Mouse (Mus musculus) stomach, embryonic 14.5 days (tissue): ENCODE results near the gene Taf12. TPM values are rescaled to one million over a fixed set of nuclear protein-coding genes. Genes with fewer than 3 reads are reported as not detected.

ENCODE experiments used
- ATAC-seq: fragments of 200-750 bp; cut with Nextera tagmentation; 2 replicates; pipeline ENCODE4 v1.8.0; 2017; ENCODE audit warnings: low read depth, moderate TSS enrichment; ENCODE audit not compliant: insufficient number of reproducible peaks, insufficient read depth, low FRiP score
- H3K27ac ChIP-seq: fragments of 300-500 bp; sonication (generic); 2 replicates; pipeline ENCODE4 v1.5.1; 2014; ENCODE audit warnings: mild to moderate bottlenecking, low read length, moderate library complexity, mixed read lengths
- H3K27me3 ChIP-seq: fragments of 300-500 bp; sonication (generic); 2 replicates; pipeline ENCODE4 v1.6.1; 2014; ENCODE audit warnings: low read length, control low read depth, mixed read lengths; ENCODE audit not compliant: control insufficient read depth, insufficient read depth
- H3K36me3 ChIP-seq: fragments of 300-500 bp; sonication (generic); 2 replicates; pipeline ENCODE4 v1.6.1; 2014; ENCODE audit warnings: mild to moderate bottlenecking, control low read depth, low read length, moderate library complexity, mixed read lengths; ENCODE audit not compliant: control insufficient read depth, insufficient read depth
- H3K4me1 ChIP-seq: fragments of 300-500 bp; sonication (generic); 2 replicates; pipeline ENCODE4 v1.6.1; 2014; ENCODE audit warnings: low read length, control low read depth, mixed read lengths; ENCODE audit not compliant: control insufficient read depth, insufficient read depth
- H3K4me2 ChIP-seq: fragments of 300-500 bp; sonication (generic); replicated peaks from 2 replicates; pipeline ENCODE4 v1.6.1; 2014; ENCODE audit warnings: low read depth, low read length, control low read depth
- H3K4me3 ChIP-seq: fragments of 300-500 bp; sonication (generic); 2 replicates; pipeline ENCODE4 v1.5.1; 2014; ENCODE audit warnings: low read depth, low read length, control low read depth
- H3K9ac ChIP-seq: fragments of 300-500 bp; sonication (generic); replicated peaks from 2 replicates; pipeline ENCODE4 v1.6.1; 2014; ENCODE audit warnings: low read depth, mild to moderate bottlenecking, control low read depth, low read length, moderate library complexity, mixed read lengths
- H3K9me3 ChIP-seq: fragments of 300-500 bp; sonication (generic); 2 replicates; pipeline ENCODE4 v1.6.1; 2016; ENCODE audit warnings: low read depth, low read length, control low read depth; ENCODE audit not compliant: control insufficient read depth
- WGBS: fragments of 180-500 bp; shearing (Covaris S2); extraction: QIAGEN DNeasy Blood & Tissue Kit; methylation state at CpG from one replicate; pipeline ENCODE4 v1.1.7; 2014; 5-methylcytosine and 5-hydroxymethylcytosine counted together
- polyA plus RNA-seq: library from polyadenylated mRNA; unstranded; fragments of >200 nt; fragmentation: Nextera tagmentation; extraction: Ambion mirVana; gene quantifications from 2 replicates; pipeline ENCODE4 v1.2.1, GENCODE M21; 2014

The Taf12 gene
- polyA plus RNA-seq, 1 experiment from 2014 or later: 34.8 TPM

GRCm38 (mm10) chr4:132311801-132312200 is 37.6 kb downstream of the Taf12 start:
- Histone ChIP-seq H3K4me3 (no peak overlapping the region), H3K4me2 (no peak overlapping the region), H3K36me3 (peaks cover 37% of the 10 kb centered on the region), H3K9ac (no peak overlapping the region), H3K4me1 (0 out of 2 replicates have a peak, but pooled peaks cover 4% of the 10 kb centered on the region), H3K9me3 (no peaks in the 10 kb centered on the region), H3K27ac (no peak overlapping the region), H3K27me3 (no peaks in the 10 kb centered on the region)
- no peak for ATAC-seq
- WGBS: 44% methylated on average over 3 of the region's 3 CpGs

- H3K4me1 ChIP-seq: 0 out of 2 replicates have a peak, but pooled peaks cover 4% of the 10 kb centered on the region
- H3K9me3 ChIP-seq: no peaks in the 10 kb centered on the region
- H3K36me3 ChIP-seq: peaks cover 38% of the 10 kb centered on the region
- H3K4me3 ChIP-seq: no peak overlapping the region
- WGBS: 87% methylated on average over 5 of the region's 5 CpGs
- H3K27me3 ChIP-seq: no peaks in the 10 kb centered on the region
- no peak for ATAC-seq
- H3K4me2 ChIP-seq: no peak overlapping the region
- H3K9ac ChIP-seq: no peak overlapping the region
- no peak overlapping the region for H3K27ac ChIP-seq
These were observed 38.5 kb downstream of the Taf12 start for GRCm38 (mm10) chr4:132312627-132313026.

- Histone ChIP-seq H3K4me1 (no peaks in the 10 kb centered on the region), H3K4me2 (no peak overlapping the region), H3K27me3 (no peaks in the 10 kb centered on the region), H3K4me3 (no peak overlapping the region), H3K27ac (no peak overlapping the region), H3K9ac (no peak overlapping the region), H3K36me3 (peaks cover 49% of the 10 kb centered on the region), H3K9me3 (no peaks in the 10 kb centered on the region)
- no peak for ATAC-seq
- WGBS: 88% methylated on average over 8 of the region's 8 CpGs
These were observed 41.5 kb downstream of the Taf12 start for GRCm38 (mm10) chr4:132315711-132316110.

GRCm38 (mm10) chr4:132326481-132326880 is 52.3 kb downstream of the Taf12 start:
- H3K36me3 ChIP-seq: peaks cover 30% of the 10 kb centered on the region
- 0 out of 2 replicates have a peak, but pooled peaks cover 8% of the 10 kb centered on the region for H3K4me1 ChIP-seq
- H3K9ac ChIP-seq: no peak overlapping the region
- no peak overlapping the region for H3K4me2 ChIP-seq
- H3K27ac ChIP-seq: no peak overlapping the region
- no peak overlapping the region for H3K4me3 ChIP-seq
- ATAC-seq: no peak
- no peaks in the 10 kb centered on the region for H3K27me3 ChIP-seq
- WGBS: 67% methylated on average over 5 of the region's 5 CpGs
- no peaks in the 10 kb centered on the region for H3K9me3 ChIP-seq

GRCm38 (mm10) chr4:132328391-132328982 is 54.3 kb downstream of the Taf12 start:
- peak overlapping the region; percentile 83 for H3K4me2 ChIP-seq
- peak overlapping the region; percentile 82 for H3K9ac ChIP-seq
- peak overlapping the region; percentile 87 for H3K27ac ChIP-seq
- 47% methylated on average over 14 of the region's 14 CpGs for WGBS
- ATAC-seq: no peak; the same call in 1 of the 2 replicates
- H3K4me1 ChIP-seq: 0 out of 2 replicates have a peak, but pooled peaks cover 8% of the 10 kb centered on the region
- no peaks in the 10 kb centered on the region for H3K27me3 ChIP-seq
- no peaks in the 10 kb centered on the region for H3K9me3 ChIP-seq
- peak overlapping the region; percentile 79 for H3K4me3 ChIP-seq
- peaks cover 36% of the 10 kb centered on the region for H3K36me3 ChIP-seq

GRCm38 (mm10) chr4:132329115-132329834 is 55.1 kb downstream of the Taf12 start, which contains the start of gene Trnau1ap:
Trnau1ap (minus strand) TSS chr4:132329538.
- peak within 1 kb of the TSS; percentile 82 for H3K9ac ChIP-seq
- H3K27ac ChIP-seq: peak within 1 kb of the TSS; percentile 87
- peak within 1 kb of the TSS; percentile 83 for H3K4me2 ChIP-seq
- ATAC-seq: peak; percentile 93
- H3K9me3 ChIP-seq: no peaks in the 10 kb centered on the region
- no peaks in the 10 kb centered on the region for H3K27me3 ChIP-seq
- 0 out of 2 replicates have a peak, but pooled peaks cover 8% of the 10 kb centered on the region for H3K4me1 ChIP-seq
- H3K4me3 ChIP-seq: peak within 1 kb of the TSS; percentile 79
- under 1% methylated on average over 52 of the region's 52 CpGs for WGBS
- peaks cover 39% of the 10 kb centered on the region for H3K36me3 ChIP-seq

- Histone ChIP-seq H3K9me3 (no peaks in the 10 kb centered on the region), H3K27me3 (no peaks in the 10 kb centered on the region), H3K4me2 (peak overlapping the region; percentile 83), H3K4me1 (0 out of 2 replicates have a peak, but pooled peaks cover 8% of the 10 kb centered on the region), H3K36me3 (peaks cover 40% of the 10 kb centered on the region), H3K9ac (peak overlapping the region; percentile 82; the same call in 1 of the 2 replicates), H3K27ac (peak overlapping the region; percentile 87), H3K4me3 (peak overlapping the region; percentile 79)
- no peak; the same call in 1 of the 2 replicates for ATAC-seq
- 7% methylated on average over 10 of the region's 10 CpGs for WGBS
These were observed 55.7 kb downstream of the Taf12 start for GRCm38 (mm10) chr4:132329835-132330354.

- Histone ChIP-seq H3K4me2 (no peak overlapping the region), H3K9ac (no peak overlapping the region), H3K27me3 (no peaks in the 10 kb centered on the region), H3K4me3 (no peak overlapping the region), H3K36me3 (peaks cover 39% of the 10 kb centered on the region), H3K27ac (no peak overlapping the region), H3K4me1 (0 out of 2 replicates have a peak, but pooled peaks cover 8% of the 10 kb centered on the region), H3K9me3 (no peaks in the 10 kb centered on the region)
- ATAC-seq: no peak
- 77% methylated on average over 3 of the region's 3 CpGs for WGBS
These were observed 57.8 kb downstream of the Taf12 start for GRCm38 (mm10) chr4:132331960-132332359.
